Mouse (Mus musculus) retina, postnatal 1 day (tissue): ENCODE measurements around the gene Sco1.
"Not testable (repeated sequence)": the region's sequence is repeated elsewhere in the genome, so short reads cannot be mapped to it uniquely, and the experiment has no call there.

Experiments
- DNase-seq: peaks from one replicate; pipeline ENCODE4 v3.0.0-alpha.2; 2012

The Sco1 gene

DNA sequence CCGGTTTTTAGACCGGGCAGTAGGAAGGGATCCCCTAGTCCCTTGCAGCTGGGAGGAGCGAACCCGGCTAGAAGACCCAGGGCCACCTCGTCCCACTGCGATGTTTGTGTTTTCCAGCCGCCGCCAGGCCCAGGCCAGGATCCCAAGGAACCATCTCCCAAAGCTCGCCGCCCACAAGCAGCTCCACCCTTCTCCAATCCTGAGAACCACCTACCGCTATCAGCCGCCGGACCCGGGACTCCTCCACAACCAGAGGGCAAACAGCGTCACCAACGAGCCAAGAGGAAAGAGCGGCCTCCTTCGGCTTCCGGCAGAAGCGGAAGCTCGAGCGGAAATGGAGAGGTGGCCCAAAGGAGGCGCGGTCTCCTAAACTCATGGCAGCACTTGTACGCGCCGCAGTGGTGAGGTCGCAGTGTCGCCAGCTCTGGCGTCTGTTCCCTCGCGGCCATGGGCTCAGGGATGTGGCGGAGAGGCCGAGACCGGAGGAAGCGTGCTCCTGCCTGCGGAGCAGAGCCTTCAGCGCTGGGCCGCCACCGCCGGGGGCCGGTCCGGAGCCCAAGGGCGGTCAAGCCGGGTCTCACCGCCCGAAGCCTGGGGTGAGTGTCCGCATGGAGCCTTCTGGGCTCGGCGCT is at the start of gene Sco1, which contains the start of gene Adprm:
TSS of gene Sco1 (plus strand) at position 350 of the 632 bp plus-strand sequence.
TSS of gene Adprm (minus strand) at position 274 of the 632 bp plus-strand sequence.
- DNase-seq: peak; percentile 94

DNA sequence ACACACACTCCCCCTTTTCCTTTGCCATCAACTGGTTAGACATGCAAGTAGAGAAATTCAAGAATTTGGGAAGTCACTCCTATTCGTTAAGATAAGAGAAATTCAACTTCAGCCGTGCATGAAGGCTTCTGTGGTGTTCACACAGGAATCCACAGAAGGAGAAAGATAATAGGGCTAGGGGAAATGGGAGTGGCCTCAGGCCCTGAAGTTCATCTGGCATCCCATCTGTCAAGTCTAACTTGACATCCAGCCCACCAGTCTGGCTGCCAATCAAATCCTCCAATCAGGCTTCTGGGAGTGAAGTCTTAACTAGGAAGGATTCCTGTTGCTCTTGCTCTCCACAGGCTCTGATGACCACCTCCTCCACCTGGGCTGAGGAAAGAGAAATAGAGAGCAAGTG is 49.6 kb upstream of the Sco1 start:
- peak; percentile 62 for DNase-seq

DNA sequence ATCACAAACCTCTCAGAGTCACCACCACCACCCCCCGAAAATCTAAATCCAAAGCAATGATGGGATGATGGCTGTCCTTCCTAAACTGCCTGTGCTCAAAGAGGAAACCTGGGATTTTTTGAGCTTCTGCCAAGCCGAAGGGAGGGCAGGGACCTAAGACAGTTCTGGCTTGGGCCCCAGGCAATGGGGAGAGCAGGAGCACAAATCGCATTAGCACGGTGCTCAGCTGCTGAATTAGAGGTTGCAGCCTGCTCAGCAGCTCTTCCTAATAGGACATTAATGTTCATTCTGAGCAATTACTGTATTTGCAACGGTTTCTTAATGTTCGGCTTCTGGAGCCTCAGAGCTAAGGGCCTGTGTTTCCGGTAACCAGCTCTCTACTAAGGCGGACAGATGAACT is 44.5 kb upstream of the Sco1 start:
- DNase-seq: no peak

DNA sequence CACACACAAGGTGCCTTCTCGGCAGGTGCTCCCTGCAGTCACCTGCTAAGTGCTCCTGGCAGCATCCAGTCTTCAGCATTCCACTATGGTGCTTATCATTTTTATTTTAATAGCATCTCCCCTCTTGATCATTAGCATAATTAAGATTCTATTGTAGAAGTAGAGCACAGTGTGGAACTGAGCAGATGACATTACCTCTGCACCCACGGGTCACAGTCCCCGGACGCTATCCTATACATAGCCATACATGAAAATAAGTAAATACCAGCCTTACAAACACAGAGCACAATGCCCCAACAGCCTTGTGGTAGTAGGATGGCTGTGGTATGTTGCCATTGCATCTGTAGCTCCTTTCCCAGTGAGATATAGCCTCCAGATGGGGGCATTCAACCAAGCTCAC is 43.9 kb upstream of the Sco1 start:
- DNase-seq: no peak

DNA sequence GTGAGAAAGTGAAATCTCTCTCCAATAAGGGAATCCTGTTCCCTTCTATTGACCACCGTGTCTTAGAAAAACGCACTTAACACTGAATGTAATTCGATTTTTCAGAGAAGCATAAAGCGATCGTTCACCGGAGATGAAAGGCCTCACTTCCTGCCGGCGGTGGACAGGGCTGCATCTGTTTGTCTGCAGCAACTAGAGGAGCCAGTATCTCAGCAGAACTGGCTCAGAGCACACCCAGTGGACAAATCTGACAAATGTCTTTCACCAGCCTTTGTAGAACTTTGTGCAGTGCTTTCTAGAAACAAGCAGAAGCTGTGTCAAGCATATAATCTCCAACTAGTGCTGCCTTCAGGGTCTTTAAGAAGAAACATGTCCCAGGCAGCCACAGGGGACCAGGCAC is 42.0 kb upstream of the Sco1 start:
- DNase-seq: peak; percentile 62

DNA sequence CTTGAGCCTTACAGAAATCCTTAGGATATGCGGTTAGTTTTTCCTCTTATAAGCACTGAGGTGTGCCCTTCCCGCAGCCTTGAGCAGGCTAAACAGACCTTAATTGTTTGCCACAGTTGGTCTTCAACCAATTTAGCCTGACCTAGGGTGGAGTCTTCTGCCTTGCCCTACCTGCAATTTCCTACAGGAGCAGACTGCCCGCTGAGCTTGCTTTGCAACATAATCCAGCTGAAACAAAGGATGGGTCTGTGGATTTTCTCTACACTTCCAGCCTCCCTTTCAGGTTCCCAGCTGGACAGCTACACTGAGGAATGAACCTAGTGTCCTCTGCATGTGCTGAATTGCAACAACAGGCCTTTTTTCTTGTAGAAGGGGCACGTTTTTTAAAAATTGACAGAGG is 40.8 kb upstream of the Sco1 start:
- DNase-seq: no peak

DNA sequence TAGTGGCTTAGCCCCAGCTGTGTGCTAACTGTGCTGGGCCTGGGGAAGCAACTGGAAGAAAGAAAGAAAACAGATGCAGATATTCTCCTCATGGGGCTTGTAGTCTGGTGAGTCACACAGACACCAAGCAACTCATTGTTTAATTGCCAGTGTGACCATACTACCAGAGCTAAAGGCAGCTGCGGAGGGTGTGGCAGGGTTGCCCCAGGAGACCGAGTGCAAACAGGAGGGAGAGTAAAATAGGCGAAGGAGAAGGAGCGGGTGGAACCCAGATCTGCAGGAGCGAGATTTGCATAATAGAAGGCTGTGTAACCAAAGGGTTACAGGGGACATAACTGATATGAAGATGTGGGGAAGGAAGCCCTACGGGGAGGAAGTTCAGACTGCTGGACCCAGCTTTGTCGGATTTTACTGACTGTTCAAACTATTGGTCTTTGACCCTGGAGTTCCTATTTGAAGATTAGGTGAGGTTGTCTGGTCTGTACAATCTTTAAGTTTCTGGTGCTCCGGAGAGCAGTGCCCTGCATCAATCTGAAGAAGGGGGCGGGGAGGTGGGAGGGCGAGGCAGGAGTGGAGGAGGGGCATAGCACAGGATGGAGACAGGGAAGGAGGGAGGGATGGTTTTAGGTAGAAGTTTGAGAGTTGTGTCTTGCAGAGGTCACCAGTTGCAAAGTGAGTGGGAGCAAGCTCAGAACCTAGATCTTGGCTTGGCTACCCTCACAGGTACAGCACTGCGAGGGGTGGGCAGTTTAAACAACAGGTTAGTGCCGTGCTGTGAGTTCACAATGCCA is 34.5 kb upstream of the Sco1 start:
- no peak for DNase-seq

DNA sequence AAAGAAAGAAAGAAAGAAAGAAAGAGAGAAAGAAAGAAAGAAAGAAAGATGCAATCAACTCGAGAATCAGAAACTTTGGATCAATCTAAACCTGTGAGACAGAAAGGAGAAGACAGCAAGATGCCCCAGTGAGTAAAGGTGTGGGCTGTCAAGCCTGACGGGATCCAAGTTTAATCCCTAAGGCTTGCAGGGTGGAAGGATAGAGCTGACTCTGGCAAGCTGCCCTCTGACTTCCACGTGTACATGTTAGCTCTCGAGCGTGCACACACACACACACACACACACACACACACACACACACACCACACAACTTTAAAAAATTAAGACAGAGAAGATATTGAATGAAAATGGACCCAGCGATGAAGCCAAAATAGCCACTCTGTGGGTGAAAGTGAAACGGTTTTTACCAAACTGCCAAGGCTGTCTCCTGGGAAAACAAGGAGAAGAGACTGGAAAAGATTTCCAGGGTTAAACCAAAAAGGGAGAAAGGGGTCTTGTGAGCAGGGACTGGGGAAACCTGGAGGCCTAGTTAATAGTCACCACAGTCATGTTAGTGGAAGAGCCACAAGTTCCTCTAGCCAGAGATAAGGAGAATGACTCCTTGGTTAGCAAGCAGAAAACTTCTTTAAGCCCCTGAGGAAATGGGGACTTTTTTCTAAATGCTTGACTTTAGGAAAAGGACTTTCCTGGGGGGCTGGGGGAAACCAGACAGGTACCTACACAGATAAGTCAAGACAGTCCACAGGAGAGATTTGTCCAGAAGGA is 32.6 kb upstream of the Sco1 start:
- DNase-seq: no peak

DNA sequence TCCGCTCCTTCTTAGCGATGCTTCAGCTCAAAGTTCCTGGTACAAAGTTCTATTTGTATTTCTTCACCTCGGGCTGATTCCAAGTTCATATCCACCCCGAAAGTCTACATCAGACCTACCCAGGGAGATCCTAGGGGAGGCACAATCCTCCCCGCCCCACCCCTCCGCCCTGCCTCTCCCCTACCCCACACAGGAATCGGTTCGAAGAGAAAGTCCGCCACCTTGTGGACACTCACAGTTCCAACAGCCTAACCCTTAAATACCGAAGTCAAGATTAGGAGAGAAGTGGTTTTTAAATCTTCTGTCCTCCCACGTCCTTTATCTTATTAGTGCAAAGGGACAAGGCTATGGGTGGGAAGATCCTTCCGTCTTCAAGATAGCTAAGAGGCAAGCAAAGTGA is 31.5 kb upstream of the Sco1 start:
- DNase-seq: peak; percentile 81

DNA sequence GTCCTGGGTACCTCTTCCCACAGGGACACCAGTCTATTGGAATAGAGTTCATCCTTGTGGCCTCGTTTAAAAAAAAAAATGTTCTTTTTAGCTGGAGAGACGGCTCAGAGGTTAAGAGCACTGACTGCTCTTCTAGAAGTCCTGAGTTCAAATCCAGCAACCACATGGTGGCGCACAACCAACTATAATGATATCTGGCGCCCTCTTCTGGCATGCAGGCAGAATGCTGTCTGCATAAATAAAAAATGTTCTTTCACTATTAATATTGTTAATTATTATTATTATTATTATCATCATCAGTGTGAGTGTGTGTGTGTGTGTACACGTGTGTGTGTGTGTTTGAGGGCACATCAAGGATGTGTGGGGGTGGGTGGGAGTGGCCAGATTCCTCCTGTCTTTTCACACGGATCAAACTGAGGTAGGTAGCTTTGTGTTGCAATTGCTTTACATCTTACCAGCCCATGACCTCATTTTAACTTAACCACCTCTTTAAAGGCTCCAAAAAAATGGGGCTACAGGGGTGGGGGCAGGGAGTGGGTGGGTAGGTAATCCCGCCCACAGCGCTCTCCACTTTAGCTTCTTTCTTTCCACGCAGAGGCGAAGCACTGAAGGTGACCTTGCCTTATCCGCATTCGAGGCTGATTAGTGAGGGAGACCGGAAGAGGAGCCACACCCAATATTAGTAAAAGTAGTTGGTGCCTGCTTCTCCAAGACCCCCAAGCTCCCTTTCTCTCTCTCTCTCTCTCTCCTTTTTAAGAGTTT is 29.9 kb upstream of the Sco1 start:
- no peak for DNase-seq

DNA sequence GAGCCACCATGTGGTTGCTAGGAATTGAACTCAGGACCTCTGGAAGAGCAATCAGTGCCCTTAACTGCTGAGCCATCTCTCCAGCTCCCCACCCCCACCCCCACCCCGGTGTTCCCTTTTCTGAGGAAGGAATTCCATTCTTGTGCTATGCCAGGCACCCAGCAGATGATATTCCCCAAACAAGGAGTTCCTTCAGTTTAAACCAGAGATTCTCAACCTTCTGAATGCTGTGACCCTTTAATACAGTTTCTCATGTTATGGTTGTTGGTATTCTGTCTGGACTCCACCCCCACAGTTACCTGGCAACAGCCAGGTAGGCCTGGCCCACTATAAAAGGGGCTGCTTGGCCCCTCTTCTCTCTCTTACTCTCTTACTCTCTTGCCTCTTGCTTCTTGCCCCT is 29.3 kb upstream of the Sco1 start:
- not testable (repeated sequence) for DNase-seq

DNA sequence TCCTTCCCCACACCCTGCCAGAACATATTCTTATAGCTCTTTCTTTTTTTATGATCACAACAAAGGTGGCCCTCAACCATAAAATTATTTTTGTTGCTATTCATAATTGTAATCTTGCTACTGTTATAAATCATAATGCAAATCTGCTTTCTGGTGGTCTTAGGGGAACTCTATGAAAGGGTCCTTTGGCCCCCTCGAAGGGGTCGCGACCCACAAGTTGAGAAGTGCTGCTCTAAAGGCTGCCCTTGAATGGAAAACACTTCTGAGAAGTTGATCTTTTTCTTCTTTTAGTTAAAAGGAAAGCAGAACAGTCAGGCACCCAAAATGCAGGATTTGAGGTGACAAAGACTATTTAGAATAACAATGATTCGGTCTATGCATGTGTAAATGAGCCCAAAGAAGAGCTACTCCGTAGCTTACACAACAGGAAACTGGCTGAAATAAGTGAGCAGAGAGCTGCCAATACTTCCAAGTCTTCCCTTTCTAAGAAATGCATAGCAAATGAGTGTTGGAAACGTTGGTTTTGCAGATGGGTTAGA is 28.6 kb upstream of the Sco1 start:
- no peak for DNase-seq

DNA sequence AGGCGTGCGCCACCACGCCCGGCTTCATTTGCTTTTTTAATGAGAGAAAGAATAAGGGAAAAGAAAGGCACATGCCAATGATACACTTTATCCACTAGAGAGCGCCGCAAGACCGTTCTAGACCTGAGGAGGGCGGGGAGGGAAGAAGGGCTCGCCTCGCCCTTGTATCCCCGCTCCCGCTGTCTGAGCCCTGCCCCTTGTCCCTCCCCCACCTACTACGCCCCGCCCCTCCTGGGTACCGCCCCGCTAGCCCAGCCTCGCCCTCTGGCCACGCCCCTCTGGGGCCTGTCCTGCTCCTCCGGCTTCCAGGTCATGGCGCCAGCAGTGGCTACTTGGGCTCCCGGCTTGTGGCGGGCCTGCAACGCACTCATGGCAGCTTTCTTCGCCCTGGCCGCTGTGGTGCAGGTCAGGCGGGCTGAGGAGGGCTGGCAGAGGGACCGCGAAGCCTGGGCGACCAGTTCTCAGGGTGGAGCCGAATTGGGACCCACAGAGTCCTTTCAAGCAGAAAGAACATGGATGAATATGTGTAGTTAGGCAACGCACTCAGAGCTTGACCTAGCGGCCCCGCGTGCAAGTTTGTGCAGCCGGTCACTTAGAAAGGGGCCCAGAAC is 27.5 kb upstream of the Sco1 start, which contains the start of gene Tmem220:
TSS of gene Tmem220 (plus strand) at position 288 of the 611 bp plus-strand sequence.
- DNase-seq: peak; percentile 97

DNA sequence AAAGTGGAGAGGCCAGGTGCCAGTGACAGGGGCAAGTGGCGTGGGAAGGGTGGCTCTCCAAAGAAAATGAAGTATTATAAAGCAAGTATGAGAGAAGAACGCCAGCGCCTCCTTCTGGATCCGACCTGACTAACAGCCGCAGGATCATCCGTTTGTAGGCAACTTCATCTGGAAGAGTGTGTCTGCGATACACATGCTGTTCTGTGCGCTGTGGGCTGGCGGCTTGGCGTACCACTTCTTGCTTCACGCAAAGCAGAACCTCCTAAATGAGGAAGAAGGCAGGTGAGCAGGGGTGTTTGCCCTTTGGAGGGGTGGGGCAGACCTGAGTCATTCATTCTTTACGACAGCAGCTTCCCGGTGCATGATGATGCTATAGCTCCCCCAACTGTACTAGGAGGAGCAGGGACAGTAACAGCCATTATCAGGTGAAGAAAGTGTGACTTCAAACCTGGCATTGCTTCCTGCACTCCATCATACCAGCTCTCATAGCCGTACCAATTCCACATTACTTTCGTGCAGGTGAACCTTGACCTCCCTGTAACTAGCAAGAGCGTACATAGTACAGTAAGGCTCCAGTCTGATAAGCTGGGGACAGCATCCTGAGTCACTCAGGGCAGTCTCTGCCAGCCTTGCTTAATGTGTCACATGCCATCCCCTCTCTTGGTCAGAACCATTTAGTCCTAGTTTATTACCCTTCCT is 21.4 kb upstream of the Sco1 start:
- no peak for DNase-seq

DNA sequence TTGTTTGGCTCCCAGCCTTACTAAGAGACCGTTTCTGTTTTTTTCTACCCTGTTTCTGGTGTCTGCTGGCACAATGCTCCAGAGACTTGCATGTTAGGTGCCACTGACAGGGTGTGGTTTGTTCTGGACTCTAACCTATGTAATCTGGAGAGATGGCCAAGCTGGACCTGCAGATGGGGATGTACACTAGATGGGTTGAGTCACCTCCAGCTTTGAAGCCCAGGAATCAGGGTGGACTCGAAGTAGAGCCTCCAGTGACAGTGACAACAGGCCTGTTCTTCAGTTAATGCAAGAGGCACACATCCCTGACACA is 20.9 kb upstream of the Sco1 start:
- DNase-seq: no peak

DNA sequence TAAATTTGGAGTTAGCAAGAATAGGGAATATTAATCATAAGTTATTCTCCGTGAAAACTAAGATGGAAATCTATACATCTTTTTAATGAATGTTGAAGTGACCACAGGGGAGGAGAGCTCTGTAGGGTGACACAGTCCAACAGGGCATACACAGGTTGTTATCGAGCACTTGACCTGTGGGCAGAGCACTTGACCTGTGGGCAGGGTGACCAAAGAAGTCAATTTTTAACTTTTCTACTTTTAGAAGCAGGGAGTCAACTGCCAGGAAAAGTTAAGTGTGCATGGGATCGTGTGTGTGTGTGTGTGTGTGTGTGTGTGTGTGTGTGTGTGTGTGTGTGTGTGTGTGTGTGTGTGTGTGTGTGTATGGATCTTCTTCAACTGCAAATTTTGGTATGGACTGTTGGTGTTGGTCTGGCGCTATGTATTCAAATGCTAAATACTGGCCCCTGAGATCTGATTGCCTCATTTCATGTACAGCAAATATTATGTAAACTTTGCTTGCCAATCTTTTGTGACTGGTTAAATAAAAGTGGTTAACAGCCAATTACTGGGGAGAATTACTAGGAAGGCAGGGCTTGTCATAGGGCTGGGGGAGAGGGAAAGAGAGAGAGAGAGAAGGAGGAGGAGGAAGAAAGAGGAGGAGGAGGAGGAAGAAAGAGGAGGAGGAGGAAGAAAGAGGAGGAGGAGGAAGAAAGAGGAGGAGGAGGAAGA is 17.5 kb upstream of the Sco1 start:
- DNase-seq: no peak

DNA sequence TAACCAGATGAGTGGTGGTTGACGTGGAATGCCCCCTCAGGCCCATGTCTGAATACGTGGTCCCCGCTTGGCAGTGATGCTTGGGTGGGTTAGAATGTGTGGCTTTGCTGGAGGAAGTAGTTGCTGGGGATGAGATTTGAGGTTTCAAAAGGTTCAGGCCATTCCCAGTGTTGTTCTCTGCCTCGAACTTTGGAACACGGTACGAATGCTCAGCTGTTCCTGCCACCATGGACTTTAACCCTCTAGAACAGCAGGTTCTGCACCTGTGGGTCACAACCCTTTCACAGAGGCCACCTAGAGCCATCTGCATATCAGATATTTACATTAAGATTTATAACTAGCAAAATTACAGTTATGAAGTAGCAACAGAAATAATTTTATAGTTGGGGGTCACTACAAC is 16.2 kb upstream of the Sco1 start:
- no peak for DNase-seq

DNA sequence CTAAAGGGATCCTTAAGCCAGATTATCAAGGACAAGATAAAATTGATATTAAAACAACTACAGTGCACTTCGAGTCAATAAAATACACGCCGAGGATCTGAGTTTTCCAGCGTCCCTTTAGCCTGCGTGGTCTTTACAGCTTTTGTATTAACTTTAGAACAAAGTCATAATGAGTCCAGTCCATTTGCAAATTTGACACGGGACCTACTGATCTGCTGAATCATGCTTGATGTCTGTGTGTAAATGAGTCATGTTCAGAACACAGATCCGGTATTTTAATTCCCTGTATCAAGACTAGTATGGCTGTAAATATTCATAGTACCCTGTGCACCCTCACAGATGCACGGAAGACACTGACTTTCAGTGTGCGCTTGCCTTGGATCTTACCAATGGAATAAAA is 15.6 kb upstream of the Sco1 start:
- no peak for DNase-seq

DNA sequence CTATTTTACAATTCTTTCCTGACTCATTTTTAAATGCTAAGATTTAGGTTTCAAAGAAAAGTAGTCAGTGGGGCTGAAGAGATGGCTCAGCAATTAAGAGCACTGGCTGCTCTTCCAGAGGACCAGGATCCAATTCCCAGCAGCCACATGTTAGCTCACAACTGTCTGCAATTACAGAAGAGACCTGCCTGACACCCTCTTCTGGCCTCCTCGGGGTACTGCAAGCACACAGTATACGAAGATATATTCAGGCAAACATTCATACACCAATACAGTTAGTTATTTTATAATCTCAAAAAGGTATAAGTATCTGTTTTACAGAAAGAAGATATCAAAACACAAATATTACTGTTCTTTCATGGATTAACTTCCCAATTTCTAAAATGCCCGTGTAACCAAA is 12.7 kb upstream of the Sco1 start:
- DNase-seq: no peak

DNA sequence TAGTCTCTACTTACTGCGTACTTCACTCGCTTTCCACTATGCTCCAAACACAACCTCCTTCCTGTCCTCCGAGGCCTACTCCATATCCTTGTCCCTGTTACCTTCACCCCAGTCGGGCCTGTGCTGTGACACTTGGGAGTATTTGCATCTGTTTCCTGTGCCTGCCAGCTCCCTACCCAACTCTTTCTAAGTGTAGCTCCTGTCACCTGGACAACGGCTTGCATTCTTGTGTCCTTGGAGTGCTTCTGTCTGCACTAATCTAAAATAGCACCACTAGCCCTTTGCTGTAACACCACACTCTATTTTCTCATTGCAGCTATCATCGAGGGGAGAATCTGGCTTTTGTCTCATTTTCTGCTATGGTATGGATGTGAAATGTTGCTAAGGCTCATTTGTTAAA is 12.0 kb upstream of the Sco1 start:
- no peak for DNase-seq

DNA sequence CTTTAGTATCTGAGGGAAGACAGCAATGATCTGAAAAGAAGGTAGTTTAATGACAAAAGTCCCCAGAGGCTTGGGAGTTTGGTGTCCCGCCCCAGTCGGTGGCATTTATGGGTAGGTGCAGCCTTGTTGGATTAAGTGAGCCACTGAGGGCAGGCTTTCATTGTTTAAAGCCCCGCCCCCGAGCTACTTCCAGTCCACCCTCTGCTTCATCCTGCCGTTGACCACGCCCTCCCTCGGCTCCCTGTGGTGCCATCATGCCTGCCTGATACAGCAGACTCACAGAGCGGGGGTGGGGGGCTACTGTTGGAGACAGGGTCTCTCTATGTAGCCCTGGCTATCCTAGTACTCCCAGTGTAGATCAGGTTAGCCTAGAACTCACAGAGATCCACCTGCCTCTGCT is 9.5 kb upstream of the Sco1 start:
- peak; percentile 25 for DNase-seq
